Mouse (Mus musculus) C2C12 (cell line): ENCODE measurements around the gene Tpk1.

Source experiments
- CTCF ChIP-seq: IDR thresholded peaks from one replicate; pipeline ENCODE4 v1.5.1; 2011; ENCODE audit not compliant: control insufficient read depth, insufficient read depth, insufficient read length
- MAX ChIP-seq: IDR thresholded peaks from one replicate; pipeline ENCODE4 v1.6.1; 2011; ENCODE audit warnings: mild to moderate bottlenecking, control low read depth
- MYOG ChIP-seq: IDR thresholded peaks from one replicate; pipeline ENCODE4 v1.6.1; 2011; ENCODE audit not compliant: control insufficient read depth, insufficient read length; ENCODE audit errors: extremely low read depth
- USF1 ChIP-seq: IDR thresholded peaks from one replicate; pipeline ENCODE4 v1.6.1; 2011; ENCODE audit warnings: low read depth, mild to moderate bottlenecking, control low read depth, moderate library complexity

GRCm38 (mm10) chr6:43296798-43297507 lies 369.1 kb downstream of the Tpk1 start:
- TF ChIP-seq MAX (no peak), CTCF (no peak), USF1 (no peak), MYOG (no peak)
